In the genomic region with DNA sequence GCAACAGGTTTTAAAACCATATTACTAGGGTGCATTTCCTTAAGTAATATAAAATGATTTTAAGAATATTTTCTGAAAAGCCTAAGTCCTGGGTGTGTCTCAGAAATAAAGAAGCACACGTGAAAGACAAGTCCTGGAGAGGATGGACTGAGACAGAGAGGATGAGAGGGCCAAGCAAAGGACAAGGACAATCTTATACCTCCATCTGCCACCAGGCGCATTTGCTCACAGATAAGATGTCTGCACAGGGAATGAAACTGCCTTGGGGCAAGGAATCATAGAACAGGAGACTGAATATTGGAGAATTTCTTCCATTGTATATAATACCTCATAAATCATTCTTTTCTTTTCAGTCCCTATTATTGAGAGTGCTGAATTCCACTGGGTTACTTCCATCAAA, we compare ENCODE assay signal across 12 mouse cellular contexts.
"Had no signal": no experiment of that assay in that cellular context is flagged by ENCODE, and none has a peak within 500 bp of the region (broad histone marks: within the 10 kb centered on the region; RNA-seq: fewer than 3 reads in every experiment).

No protein-coding gene starts in this region.

- H3K4me2 ChIP-seq: neural tube, embryonic 12.5 days had no signal

- DNase-seq: kidney, adult 8-10 months; kidney, postnatal 25 days; layer of hippocampus, adult 9-11 months; layer of hippocampus, postnatal 36 days; left cerebral cortex, postnatal 4 days; lung, adult 2 months; lung, postnatal 36 days; midbrain, embryonic 14.5 days had no signal

- H3K27ac ChIP-seq: midbrain, embryonic 10.5 days; neural tube, embryonic 12.5 days had no signal

- H3K27me3 ChIP-seq: neural tube, embryonic 12.5 days had no signal

- ATAC-seq: intestine, embryonic 16.5 days; lung, postnatal 0 days had no signal

- H3K4me1 ChIP-seq: midbrain, embryonic 10.5 days; neural tube, embryonic 12.5 days had no signal

- H3K4me3 ChIP-seq: midbrain, embryonic 10.5 days; neural tube, embryonic 12.5 days had no signal

- H3K36me3 ChIP-seq: midbrain, embryonic 10.5 days; neural tube, embryonic 12.5 days had no signal

- H3K9ac ChIP-seq: neural tube, embryonic 12.5 days had no signal

- H3K9me3 ChIP-seq: midbrain, embryonic 10.5 days; neural tube, embryonic 12.5 days had no signal
